Mouse (Mus musculus): ENCODE results near the gene Lcn2. TPM values are rescaled to one million over a fixed set of nuclear protein-coding genes. Genes with fewer than 3 reads are reported as not detected.

Gene Lcn2
- polyA plus RNA-seq, 1 experiment from 2014 or later, result 50.3 TPM

GRCm38 (mm10) chr2:32339912-32340642 lies 48.0 kb downstream of the Lcn2 start:
- DNase-seq (ENCODE audit: low spot score), result no peak
- no peak overlapping the region for H3K4me3 ChIP-seq (replicated peaks; ENCODE audit: low read depth, low read length)
- H3K4me1 ChIP-seq (replicated peaks; ENCODE audit: insufficient read depth, low read length), result no peaks in the 10 kb centered on the region
- no peak overlapping the region for H3K9ac ChIP-seq (ENCODE audit: low read depth, low read length)
- WGBS, result 40% methylated on average over 26 of the region's 26 CpGs
- no peaks in the 10 kb centered on the region for H3K27me3 ChIP-seq (ENCODE audit: insufficient read depth, low read length)
- no peaks in the 10 kb centered on the region for H3K9me3 ChIP-seq (replicated peaks; ENCODE audit: low read length)
- no peaks in the 10 kb centered on the region for H3K36me3 ChIP-seq (ENCODE audit: insufficient read depth, low read length)
- no peak overlapping the region for H3K4me2 ChIP-seq (ENCODE audit: low read length)
- peak; percentile 42; the same call in 1 of the 2 replicates for ATAC-seq (replicated peaks; ENCODE audit: low FRiP score, low read depth)
- H3K27ac ChIP-seq, result no peak overlapping the region
- no peak for TF ChIP-seq CTCF (IDR thresholded peaks at IDR 0.05; ENCODE audit: low read depth)

- no peak overlapping the region for H3K27ac ChIP-seq
- no peak for TF ChIP-seq CTCF (IDR thresholded peaks at IDR 0.05; ENCODE audit: low read depth)
- no peaks in the 10 kb centered on the region for H3K36me3 ChIP-seq (ENCODE audit: insufficient read depth, low read length)
- H3K4me1 ChIP-seq (replicated peaks; ENCODE audit: insufficient read depth, low read length), result no peaks in the 10 kb centered on the region
- H3K27me3 ChIP-seq (ENCODE audit: insufficient read depth, low read length), result no peaks in the 10 kb centered on the region
- no peaks in the 10 kb centered on the region for H3K9me3 ChIP-seq (replicated peaks; ENCODE audit: low read length)
- H3K4me2 ChIP-seq (ENCODE audit: low read length), result no peak overlapping the region
- WGBS, result 33% methylated on average over 15 of the region's 15 CpGs
- H3K9ac ChIP-seq (ENCODE audit: low read depth, low read length), result no peak overlapping the region
- no peak overlapping the region for H3K4me3 ChIP-seq (replicated peaks; ENCODE audit: low read depth, low read length)
- ATAC-seq (replicated peaks; ENCODE audit: low FRiP score, low read depth), result no peak
- DNase-seq (ENCODE audit: low spot score), result peak; percentile 52
Measured at GRCm38 (mm10) chr2:32335888-32336287, 52.2 kb downstream of the Lcn2 start.

Other genes with a start within 250 kb of the Lcn2 start
- 31.4 and 33.8 TPM in 2 replicates for gene Prrc2b, start 237.2 kb downstream of the Lcn2 start, polyA plus RNA-seq (2015; fragmentation: Nextera tagmentation; extraction: Ambion mirVana)
- gene Pomt1, start 151.7 kb downstream of the Lcn2 start, polyA plus RNA-seq (2015; fragmentation: Nextera tagmentation; extraction: Ambion mirVana), result 18.5 and 20.1 TPM in 2 replicates
- 57.9 and 66.7 TPM in 2 replicates for gene Uck1, start 128.1 kb downstream of the Lcn2 start, polyA plus RNA-seq (2015; fragmentation: Nextera tagmentation; extraction: Ambion mirVana)
- 17.2 and 18.7 TPM in 2 replicates for gene Golga2, start 100.9 kb downstream of the Lcn2 start, polyA plus RNA-seq (2015; fragmentation: Nextera tagmentation; extraction: Ambion mirVana)
- gene Swi5, start 100.2 kb downstream of the Lcn2 start, polyA plus RNA-seq (2015; fragmentation: Nextera tagmentation; extraction: Ambion mirVana), result 436 and 445 TPM in 2 replicates
- gene Ciz1, start 35.9 kb downstream of the Lcn2 start, polyA plus RNA-seq (2015; fragmentation: Nextera tagmentation; extraction: Ambion mirVana), result 33.7 and 33.8 TPM in 2 replicates
- 5.3 and 5.6 TPM in 2 replicates for gene Dnm1, start 34.9 kb downstream of the Lcn2 start, polyA plus RNA-seq (2015; fragmentation: Nextera tagmentation; extraction: Ambion mirVana)
- gene 1110008P14Rik, start 6.3 kb downstream of the Lcn2 start, polyA plus RNA-seq (2015; fragmentation: Nextera tagmentation; extraction: Ambion mirVana), result 87.0 and 96.8 TPM in 2 replicates
- 44.1 and 44.8 TPM in 2 replicates for gene Ptges2, start 7.6 kb upstream of the Lcn2 start, polyA plus RNA-seq (2015; fragmentation: Nextera tagmentation; extraction: Ambion mirVana)
- 4.7 TPM in 2 replicates for gene Naif1, start 62.2 kb upstream of the Lcn2 start, polyA plus RNA-seq (2015; fragmentation: Nextera tagmentation; extraction: Ambion mirVana)
- 15.0 and 16.9 TPM in 2 replicates for gene Slc25a25, start 63.2 kb upstream of the Lcn2 start, polyA plus RNA-seq (2015; fragmentation: Nextera tagmentation; extraction: Ambion mirVana)
- 13.9 and 16.9 TPM in 2 replicates for gene Fam102a, start 147.1 kb upstream of the Lcn2 start, polyA plus RNA-seq (2015; fragmentation: Nextera tagmentation; extraction: Ambion mirVana)
- 105 and 110 TPM in 2 replicates for gene Dpm2, start 182.6 kb upstream of the Lcn2 start, polyA plus RNA-seq (2015; fragmentation: Nextera tagmentation; extraction: Ambion mirVana)
- 0.42 and 0.61 TPM in 2 replicates for gene Pip5kl1, start 186.5 kb upstream of the Lcn2 start, polyA plus RNA-seq (2015; fragmentation: Nextera tagmentation; extraction: Ambion mirVana)
- gene 9430097D07Rik, start 187.4 kb upstream of the Lcn2 start, polyA plus RNA-seq (2015; fragmentation: Nextera tagmentation; extraction: Ambion mirVana), result 0.08 TPM in 1 of 2 replicates, not detected in the other
- gene St6galnac4, start 198.8 kb upstream of the Lcn2 start, polyA plus RNA-seq (2015; fragmentation: Nextera tagmentation; extraction: Ambion mirVana), result 15.8 and 18.1 TPM in 2 replicates
- 13.7 and 15.3 TPM in 2 replicates for gene St6galnac6, start 211.5 kb upstream of the Lcn2 start, polyA plus RNA-seq (2015; fragmentation: Nextera tagmentation; extraction: Ambion mirVana)
- gene Ak1, start 233.5 kb upstream of the Lcn2 start, polyA plus RNA-seq (2015; fragmentation: Nextera tagmentation; extraction: Ambion mirVana), result 38.7 and 41.6 TPM in 2 replicates